Mouse (Mus musculus) embryo, embryonic 11.5 days (tissue): ENCODE data around the gene Sh3kbp1.
"Not testable (repeated sequence)": the region's sequence is repeated elsewhere in the genome, so short reads cannot be mapped to it uniquely, and the experiment has no call there.

Experiments
- DNase-seq: peaks from one replicate; pipeline ENCODE4 v3.0.0-alpha.2; 2012; ENCODE audit warnings: low read depth, low spot score

The Sh3kbp1 gene

GRCm38 (mm10) chrX:159626907-159627587, at the start of gene Sh3kbp1:
Gene Sh3kbp1, plus strand, starts transcription at chrX:159627272.
- DNase-seq = peak; percentile 37

GRCm38 (mm10) chrX:159584738-159585137, 42.3 kb upstream of the Sh3kbp1 start:
- DNase-seq = not testable (repeated sequence)

GRCm38 (mm10) chrX:159591633-159592032, 35.4 kb upstream of the Sh3kbp1 start:
- no peak for DNase-seq

GRCm38 (mm10) chrX:159597502-159597901, 29.6 kb upstream of the Sh3kbp1 start:
- DNase-seq = no peak

- no peak for DNase-seq
Measured at GRCm38 (mm10) chrX:159604832-159605231, 22.2 kb upstream of the Sh3kbp1 start.

- DNase-seq = no peak
Measured at GRCm38 (mm10) chrX:159606936-159607335, 20.1 kb upstream of the Sh3kbp1 start.

GRCm38 (mm10) chrX:159626208-159626906, 715 bp upstream of the Sh3kbp1 start:
- DNase-seq = no peak

- DNase-seq = no peak
Measured at GRCm38 (mm10) chrX:159627588-159628566, 805 bp downstream of the Sh3kbp1 start.

GRCm38 (mm10) chrX:159628629-159629028, 1.6 kb downstream of the Sh3kbp1 start:
- no peak for DNase-seq

- DNase-seq = no peak
Measured at GRCm38 (mm10) chrX:159629203-159629602, 2.1 kb downstream of the Sh3kbp1 start.

- no peak for DNase-seq
Measured at GRCm38 (mm10) chrX:159638500-159639227, 11.6 kb downstream of the Sh3kbp1 start.

GRCm38 (mm10) chrX:159639991-159640390, 12.9 kb downstream of the Sh3kbp1 start:
- DNase-seq = no peak

- no peak for DNase-seq
Measured at GRCm38 (mm10) chrX:159645314-159645713, 18.2 kb downstream of the Sh3kbp1 start.

GRCm38 (mm10) chrX:159647564-159647963, 20.5 kb downstream of the Sh3kbp1 start:
- no peak for DNase-seq

GRCm38 (mm10) chrX:159648598-159648997, 21.5 kb downstream of the Sh3kbp1 start:
- DNase-seq = no peak

GRCm38 (mm10) chrX:159650130-159650678, 23.1 kb downstream of the Sh3kbp1 start:
- no peak for DNase-seq

GRCm38 (mm10) chrX:159650727-159651126, 23.7 kb downstream of the Sh3kbp1 start:
- no peak for DNase-seq

- no peak for DNase-seq
Measured at GRCm38 (mm10) chrX:159671388-159671787, 44.3 kb downstream of the Sh3kbp1 start.

GRCm38 (mm10) chrX:159672466-159672865, 45.4 kb downstream of the Sh3kbp1 start:
- DNase-seq = no peak

GRCm38 (mm10) chrX:159676242-159676641, 49.2 kb downstream of the Sh3kbp1 start:
- no peak for DNase-seq
